Comparison of ENCODE assay signal across 23 mouse cellular contexts in genomic region chr7:127055026-127055585, GRCm38 (mm10). TPM values are rescaled to one million over a fixed set of nuclear protein-coding genes. Genes with fewer than 3 reads are reported as not detected.
DNase-seq lines count a peak whose midpoint lies in the region; ATAC-seq and TF ChIP-seq lines count a peak whose summit lies in the region.
"Had no signal": no experiment of that assay in that cellular context is flagged by ENCODE, and none has a peak within 500 bp of the region (broad histone marks: within the 10 kb centered on the region; RNA-seq: fewer than 3 reads in every experiment).

No protein-coding gene starts in this region.

- H3K4me2 ChIP-seq in intestine, postnatal 0 days (replicated peaks; ENCODE audit: low read depth) = no peak overlapping the region
- H3K4me2 ChIP-seq in intestine, embryonic 15.5 days (replicated peaks) = no peak overlapping the region
- H3K4me2 ChIP-seq in lung, postnatal 0 days (replicated peaks; ENCODE audit: low read depth, low read length) = no peak overlapping the region
- no peak overlapping the region for H3K4me2 ChIP-seq in forebrain, embryonic 12.5 days
- no peak overlapping the region for H3K4me2 ChIP-seq in forebrain, embryonic 15.5 days (replicated peaks)
- H3K4me2 ChIP-seq: liver, embryonic 13.5 days; lung, embryonic 15.5 days; midbrain, embryonic 12.5 days; neural tube, embryonic 12.5 days had no signal

- no peak overlapping the region for H3K9ac ChIP-seq in intestine, postnatal 0 days (ENCODE audit: low read depth, low read length)
- no peak overlapping the region for H3K9ac ChIP-seq in intestine, embryonic 15.5 days
- H3K9ac ChIP-seq in lung, postnatal 0 days (replicated peaks; ENCODE audit: low read depth) = no peak overlapping the region
- H3K9ac ChIP-seq in forebrain, embryonic 12.5 days = no peak overlapping the region
- no peak overlapping the region for H3K9ac ChIP-seq in forebrain, embryonic 15.5 days (replicated peaks)
- H3K9ac ChIP-seq: liver, embryonic 13.5 days; lung, embryonic 15.5 days; midbrain, embryonic 12.5 days; neural tube, embryonic 12.5 days had no signal

- H3K36me3 ChIP-seq in intestine, postnatal 0 days (ENCODE audit: control insufficient read depth, insufficient read depth) = no peaks in the 10 kb centered on the region
- no peaks in the 10 kb centered on the region for H3K36me3 ChIP-seq in intestine, embryonic 15.5 days
- H3K36me3 ChIP-seq in lung, postnatal 0 days (ENCODE audit: insufficient read depth, low read length) = no peaks in the 10 kb centered on the region
- no peaks in the 10 kb centered on the region for H3K36me3 ChIP-seq in forebrain, embryonic 12.5 days (replicated peaks)
- H3K36me3 ChIP-seq in forebrain, embryonic 15.5 days = no peaks in the 10 kb centered on the region
- H3K36me3 ChIP-seq: heart, embryonic 10.5 days; liver, embryonic 13.5 days; lung, embryonic 15.5 days; midbrain, embryonic 12.5 days; neural tube, embryonic 12.5 days had no signal

- peaks cover 15% of the 10 kb centered on the region; the same call in 1 of the 2 replicates for H3K27me3 ChIP-seq in intestine, postnatal 0 days (replicated peaks; ENCODE audit: control insufficient read depth, insufficient read depth, low read length)
- H3K27me3 ChIP-seq in intestine, embryonic 15.5 days (replicated peaks) = no peaks in the 10 kb centered on the region
- H3K27me3 ChIP-seq in lung, postnatal 0 days (replicated peaks; ENCODE audit: insufficient read depth, low read length) = no peaks in the 10 kb centered on the region
- H3K27me3 ChIP-seq in forebrain, embryonic 12.5 days = no peaks in the 10 kb centered on the region
- H3K27me3 ChIP-seq in forebrain, embryonic 15.5 days = no peaks in the 10 kb centered on the region
- H3K27me3 ChIP-seq: lung, embryonic 15.5 days; midbrain, embryonic 12.5 days; neural tube, embryonic 12.5 days had no signal

- no peak overlapping the region for H3K4me3 ChIP-seq in intestine, postnatal 0 days (ENCODE audit: low read depth, low read length)
- H3K4me3 ChIP-seq in intestine, embryonic 15.5 days (replicated peaks) = no peak overlapping the region
- H3K4me3 ChIP-seq in lung, postnatal 0 days (ENCODE audit: low read depth, low read length) = no peak overlapping the region
- no peak overlapping the region for H3K4me3 ChIP-seq in forebrain, embryonic 12.5 days (replicated peaks)
- no peak overlapping the region for H3K4me3 ChIP-seq in forebrain, embryonic 15.5 days
- H3K4me3 ChIP-seq: gastrocnemius, adult 2 months; heart, embryonic 10.5 days; liver, embryonic 13.5 days; lung, embryonic 15.5 days; midbrain, embryonic 12.5 days; neural tube, embryonic 12.5 days had no signal

- DNase-seq in lung, postnatal 0 days (ENCODE audit: low spot score) = no peak
- DNase-seq in lung, postnatal 4 days = no peak
- peak; percentile 31 for DNase-seq in CD4-positive helper T cell, adult 2 months (ENCODE audit: low read depth, low spot score)
- DNase-seq in naive thymus-derived CD4-positive, alpha-beta T cell, adult 2 months (ENCODE audit: low read depth) = peak; percentile 50
- DNase-seq: adrenal gland, adult 8-10 months; cerebellum, adult 9-11 months; gastrocnemius, adult 2 months; liver, embryonic 13.5 days had no signal

- no peaks in the 10 kb centered on the region for H3K4me1 ChIP-seq in intestine, postnatal 0 days (replicated peaks; ENCODE audit: control insufficient read depth, insufficient read depth, low read length)
- no peaks in the 10 kb centered on the region for H3K4me1 ChIP-seq in intestine, embryonic 15.5 days (replicated peaks)
- no peaks in the 10 kb centered on the region for H3K4me1 ChIP-seq in lung, postnatal 0 days (ENCODE audit: insufficient read depth, low read depth, low read length)
- no peaks in the 10 kb centered on the region for H3K4me1 ChIP-seq in forebrain, embryonic 12.5 days
- H3K4me1 ChIP-seq in forebrain, embryonic 15.5 days = no peaks in the 10 kb centered on the region
- H3K4me1 ChIP-seq: heart, embryonic 10.5 days; liver, embryonic 13.5 days; lung, embryonic 15.5 days; midbrain, embryonic 12.5 days; neural tube, embryonic 12.5 days had no signal

- no peak overlapping the region for H3K27ac ChIP-seq in intestine, postnatal 0 days (ENCODE audit: low read depth, low read length)
- H3K27ac ChIP-seq in intestine, embryonic 15.5 days = no peak overlapping the region
- H3K27ac ChIP-seq in lung, postnatal 0 days (ENCODE audit: low read length) = no peak overlapping the region
- H3K27ac ChIP-seq in forebrain, embryonic 12.5 days = no peak overlapping the region
- no peak overlapping the region for H3K27ac ChIP-seq in forebrain, embryonic 15.5 days (replicated peaks)
- H3K27ac ChIP-seq: gastrocnemius, adult 2 months; heart, embryonic 10.5 days; liver, embryonic 13.5 days; lung, embryonic 15.5 days; midbrain, embryonic 12.5 days; neural tube, embryonic 12.5 days had no signal

- WGBS in intestine, postnatal 0 days = 63% methylated on average over 5 of the region's 5 CpGs
- WGBS in intestine, embryonic 15.5 days = 69% methylated on average over 5 of the region's 5 CpGs
- 51% methylated on average over 5 of the region's 5 CpGs for WGBS in lung, postnatal 0 days
- WGBS in forebrain, embryonic 12.5 days = 78% methylated on average over 5 of the region's 5 CpGs
- 79% methylated on average over 5 of the region's 5 CpGs for WGBS in forebrain, embryonic 15.5 days

- TF ChIP-seq EP300 in lung, postnatal 0 days (IDR thresholded peaks at IDR 0.05) = no peak

- peak; percentile 36 for TF ChIP-seq CTCF in intestine, postnatal 0 days (IDR thresholded peaks at IDR 0.05; ENCODE audit: low read depth)
- TF ChIP-seq CTCF in lung, postnatal 0 days (IDR thresholded peaks at IDR 0.05) = peak; percentile 44

- ATAC-seq in intestine, postnatal 0 days = no peak
- no peak for ATAC-seq in intestine, embryonic 15.5 days
- ATAC-seq in lung, postnatal 0 days = no peak
- no peak for ATAC-seq in forebrain, embryonic 12.5 days (ENCODE audit: low FRiP score)
- ATAC-seq in forebrain, embryonic 15.5 days (replicated peaks) = no peak
- ATAC-seq: forebrain, embryonic 14.5 days; inflammation-experienced regulatory T-cells, adult 6 months had no signal

- H3K9me3 ChIP-seq in intestine, postnatal 0 days (ENCODE audit: control insufficient read depth) = no peaks in the 10 kb centered on the region
- H3K9me3 ChIP-seq in intestine, embryonic 15.5 days = no peaks in the 10 kb centered on the region
- H3K9me3 ChIP-seq in lung, postnatal 0 days (ENCODE audit: low read length) = no peaks in the 10 kb centered on the region
- no peaks in the 10 kb centered on the region for H3K9me3 ChIP-seq in forebrain, embryonic 12.5 days
- H3K9me3 ChIP-seq in forebrain, embryonic 15.5 days = no peaks in the 10 kb centered on the region
- H3K9me3 ChIP-seq: heart, embryonic 10.5 days; liver, embryonic 13.5 days; lung, embryonic 15.5 days; midbrain, embryonic 12.5 days; neural tube, embryonic 12.5 days had no signal

RNA-seq across cellular contexts. Expression of gene Kif22, which starts 12.8 kb away (rescaled TPM):
- 24.0 and 24.2 TPM in 2 replicates for polyA plus RNA-seq in intestine, postnatal 0 days (2015; fragmentation: Nextera tagmentation; extraction: Ambion mirVana)
- polyA plus RNA-seq in intestine, embryonic 15.5 days (2015; fragmentation: Nextera tagmentation; extraction: Ambion mirVana) = 101 and 107 TPM in 2 replicates
- polyA plus RNA-seq in lung, postnatal 0 days (2015; fragmentation: Nextera tagmentation; extraction: Ambion mirVana) = 7.0 and 9.2 TPM in 2 replicates
- polyA plus RNA-seq in forebrain, embryonic 12.5 days (2016; fragmentation: Nextera tagmentation; extraction: Ambion mirVana) = 163 and 170 TPM in 2 replicates
- polyA plus RNA-seq in forebrain, embryonic 15.5 days (2015; fragmentation: Nextera tagmentation; extraction: Ambion mirVana) = 67.6 and 69.0 TPM in 2 replicates

RNA-seq across cellular contexts. Expression of gene Maz, which starts 28.3 kb away (rescaled TPM):
- polyA plus RNA-seq in intestine, postnatal 0 days (2015; fragmentation: Nextera tagmentation; extraction: Ambion mirVana) = 32.6 and 33.9 TPM in 2 replicates
- 66.6 and 68.8 TPM in 2 replicates for polyA plus RNA-seq in intestine, embryonic 15.5 days (2015; fragmentation: Nextera tagmentation; extraction: Ambion mirVana)
- polyA plus RNA-seq in lung, postnatal 0 days (2015; fragmentation: Nextera tagmentation; extraction: Ambion mirVana) = 36.1 and 37.0 TPM in 2 replicates
- 95.2 and 113 TPM in 2 replicates for polyA plus RNA-seq in forebrain, embryonic 12.5 days (2016; fragmentation: Nextera tagmentation; extraction: Ambion mirVana)
- 79.3 and 84.0 TPM in 2 replicates for polyA plus RNA-seq in forebrain, embryonic 15.5 days (2015; fragmentation: Nextera tagmentation; extraction: Ambion mirVana)

RNA-seq across cellular contexts. Expression of gene Zg16, which starts 32.0 kb away (rescaled TPM):
- 175 and 225 TPM in 2 replicates for polyA plus RNA-seq in intestine, postnatal 0 days (2015; fragmentation: Nextera tagmentation; extraction: Ambion mirVana)
- polyA plus RNA-seq in intestine, embryonic 15.5 days (2015; fragmentation: Nextera tagmentation; extraction: Ambion mirVana) = 7.6 and 28.5 TPM in 2 replicates
- 0.20 and 0.30 TPM in 2 replicates for polyA plus RNA-seq in lung, postnatal 0 days (2015; fragmentation: Nextera tagmentation; extraction: Ambion mirVana)
- polyA plus RNA-seq in forebrain, embryonic 12.5 days (2016; fragmentation: Nextera tagmentation; extraction: Ambion mirVana) = not detected in 2 replicates
- not detected in 2 replicates for polyA plus RNA-seq in forebrain, embryonic 15.5 days (2015; fragmentation: Nextera tagmentation; extraction: Ambion mirVana)
- polyA plus RNA-seq: embryonic facial prominence, embryonic 11.5 days; forebrain, embryonic 14.5 days; heart, embryonic 10.5 days; heart, postnatal 0 days; hindbrain, embryonic 11.5 days; kidney, embryonic 14.5 days; limb, embryonic 11.5 days; liver, embryonic 13.5 days; lung, embryonic 15.5 days; midbrain, embryonic 12.5 days; neural tube, embryonic 12.5 days had no signal

RNA-seq across cellular contexts. Expression of gene Prrt2, which starts 34.1 kb away (rescaled TPM):
- polyA plus RNA-seq in intestine, postnatal 0 days (2015; fragmentation: Nextera tagmentation; extraction: Ambion mirVana) = 2.5 and 2.7 TPM in 2 replicates
- polyA plus RNA-seq in intestine, embryonic 15.5 days (2015; fragmentation: Nextera tagmentation; extraction: Ambion mirVana) = 4.3 and 5.0 TPM in 2 replicates
- polyA plus RNA-seq in lung, postnatal 0 days (2015; fragmentation: Nextera tagmentation; extraction: Ambion mirVana) = 1.0 and 1.3 TPM in 2 replicates
- polyA plus RNA-seq in forebrain, embryonic 12.5 days (2016; fragmentation: Nextera tagmentation; extraction: Ambion mirVana) = 5.0 and 6.5 TPM in 2 replicates
- polyA plus RNA-seq in forebrain, embryonic 15.5 days (2015; fragmentation: Nextera tagmentation; extraction: Ambion mirVana) = 18.0 and 19.8 TPM in 2 replicates

RNA-seq across cellular contexts. Expression of gene Gm42742, which starts 34.2 kb away (rescaled TPM):
- 15.7 and 27.1 TPM in 2 replicates for polyA plus RNA-seq in intestine, postnatal 0 days (2015; fragmentation: Nextera tagmentation; extraction: Ambion mirVana)
- 41.5 and 51.1 TPM in 2 replicates for polyA plus RNA-seq in intestine, embryonic 15.5 days (2015; fragmentation: Nextera tagmentation; extraction: Ambion mirVana)
- polyA plus RNA-seq in lung, postnatal 0 days (2015; fragmentation: Nextera tagmentation; extraction: Ambion mirVana) = 28.5 and 29.3 TPM in 2 replicates
- polyA plus RNA-seq in forebrain, embryonic 12.5 days (2016; fragmentation: Nextera tagmentation; extraction: Ambion mirVana) = 53.3 and 75.4 TPM in 2 replicates
- polyA plus RNA-seq in forebrain, embryonic 15.5 days (2015; fragmentation: Nextera tagmentation; extraction: Ambion mirVana) = 67.9 and 75.6 TPM in 2 replicates

Comparison
In these comparisons a context has a peak if more than half of its experiments do, and no peak if none do; other contexts are left out.
1. DNase-seq: peak in CD4-positive helper T cell, adult 2 months (single experiment) and naive thymus-derived CD4-positive, alpha-beta T cell, adult 2 months (single experiment); none in lung, postnatal 0 days (single experiment) and lung, postnatal 4 days (0 of 2).